Mouse (Mus musculus) midbrain, postnatal 0 days (tissue): ENCODE results near the gene Gna11. TPM values are rescaled to one million over a fixed set of nuclear protein-coding genes. Genes with fewer than 3 reads are reported as not detected.

Experiments
- ATAC-seq: fragments of 200-750 bp; cut with Nextera tagmentation; 2 replicates; pipeline ENCODE4 v1.8.0; 2017; ENCODE audit warnings: moderate number of reproducible peaks, mild to moderate bottlenecking, moderate TSS enrichment, moderate library complexity; ENCODE audit not compliant: low FRiP score
- DNase-seq: peaks from one replicate; pipeline ENCODE4 v3.0.0-alpha.2; 2015; ENCODE audit warnings: low spot score
- H3K27ac ChIP-seq: fragments of 300-500 bp; sonication (generic); 2 replicates; pipeline ENCODE4 v1.5.1; 2014; ENCODE audit warnings: low read depth, mild to moderate bottlenecking, low read length, mixed read lengths
- H3K27me3 ChIP-seq: fragments of 300-500 bp; sonication (generic); 2 replicates; pipeline ENCODE4 v1.6.1; 2014; ENCODE audit warnings: low read length, control low read depth, mixed read lengths; ENCODE audit not compliant: insufficient read depth
- H3K36me3 ChIP-seq: fragments of 300-500 bp; sonication (generic); 2 replicates; pipeline ENCODE4 v1.6.1; 2014; ENCODE audit warnings: low read length, control low read depth, mixed read lengths; ENCODE audit not compliant: insufficient read depth
- H3K4me1 ChIP-seq: fragments of 300-500 bp; sonication (generic); 2 replicates; pipeline ENCODE4 v1.6.1; 2014; ENCODE audit warnings: mild to moderate bottlenecking, control low read depth, antibody characterized with exemption, low read length, mixed read lengths; ENCODE audit not compliant: insufficient read depth
- H3K4me2 ChIP-seq: fragments of 300-500 bp; sonication (generic); 2 replicates; pipeline ENCODE4 v1.6.1; 2014; ENCODE audit warnings: low read depth, mild to moderate bottlenecking, low read length, mixed read lengths; ENCODE audit not compliant: poor library complexity, severe bottlenecking
- H3K4me3 ChIP-seq: fragments of 300-500 bp; sonication (generic); 2 replicates; pipeline ENCODE4 v1.5.1; 2014; ENCODE audit warnings: low read depth, mild to moderate bottlenecking, low read length, moderate library complexity
- H3K9ac ChIP-seq: fragments of 300-500 bp; sonication (generic); replicated peaks from 2 replicates; pipeline ENCODE4 v1.6.1; 2014; ENCODE audit warnings: mild to moderate bottlenecking, low read length, moderate library complexity, mixed read lengths; ENCODE audit not compliant: poor library complexity, severe bottlenecking
- H3K9me3 ChIP-seq: fragments of 300-500 bp; sonication (generic); 2 replicates; pipeline ENCODE4 v1.6.1; 2016; ENCODE audit warnings: low read length, control low read depth
- CTCF ChIP-seq: IDR thresholded peaks from 2 replicates; pipeline ENCODE4 v1.5.1; 2016; ENCODE audit warnings: antibody characterized with exemption, mild to moderate bottlenecking
- WGBS: fragments of 180-500 bp; shearing (Covaris S2); extraction: QIAGEN DNeasy Blood & Tissue Kit; methylation state at CpG from one replicate; pipeline ENCODE4 v1.1.7; 2014; 5-methylcytosine and 5-hydroxymethylcytosine counted together
- polyA plus RNA-seq: library from polyadenylated mRNA; unstranded; fragments of >200 nt; fragmentation: Nextera tagmentation; extraction: Ambion mirVana; gene quantifications from 2 replicates; pipeline ENCODE4 v1.2.1, GENCODE M21; 2015
- total RNA-seq: library from RNA; depleted of rRNA; stranded (reverse); fragments of >200 nt; gene quantifications from 2 replicates; pipeline ENCODE4 v1.2.3, GENCODE M21; 2014

The Gna11 gene
- total and polyA plus RNA-seq, 2 experiments from 2014 or later = 108 to 130 TPM

DNA sequence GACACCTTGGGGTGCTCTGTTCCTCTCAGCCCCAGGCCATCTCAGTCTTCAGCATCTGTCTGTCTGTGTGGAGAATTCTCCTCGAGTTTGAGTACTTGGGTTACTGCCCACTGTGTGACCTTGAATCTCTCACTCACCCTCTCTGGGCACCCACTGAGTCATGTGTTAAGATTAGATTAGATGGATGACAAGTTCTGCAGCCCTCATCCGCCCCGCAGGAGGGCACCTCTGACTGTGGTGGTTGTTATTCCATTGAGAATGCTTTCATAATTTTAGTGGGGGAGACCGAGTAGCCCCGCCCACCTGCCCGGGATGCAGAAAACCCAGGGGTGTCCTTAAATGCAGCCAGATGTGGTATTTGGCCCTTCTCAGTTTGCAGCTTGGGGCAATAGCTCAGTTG is 18.5 kb upstream of the Gna11 start:
- ATAC-seq (no peak), DNase-seq (no peak)
- no peak overlapping the region for H3K4me2 ChIP-seq
- H3K4me1 ChIP-seq = peaks cover 6% of the 10 kb centered on the region; the same call in 1 of the 2 replicates
- no peak overlapping the region for H3K9ac ChIP-seq
- H3K4me3 ChIP-seq = no peak overlapping the region
- H3K27me3 ChIP-seq = 0 out of 2 replicates have a peak, but pooled peaks cover 3% of the 10 kb centered on the region
- H3K27ac ChIP-seq = no peak overlapping the region
- H3K9me3 ChIP-seq = no peaks in the 10 kb centered on the region
- no peak for TF ChIP-seq CTCF
- 60% methylated on average over 6 of the region's 6 CpGs for WGBS
- peaks cover 27% of the 10 kb centered on the region for H3K36me3 ChIP-seq

DNA sequence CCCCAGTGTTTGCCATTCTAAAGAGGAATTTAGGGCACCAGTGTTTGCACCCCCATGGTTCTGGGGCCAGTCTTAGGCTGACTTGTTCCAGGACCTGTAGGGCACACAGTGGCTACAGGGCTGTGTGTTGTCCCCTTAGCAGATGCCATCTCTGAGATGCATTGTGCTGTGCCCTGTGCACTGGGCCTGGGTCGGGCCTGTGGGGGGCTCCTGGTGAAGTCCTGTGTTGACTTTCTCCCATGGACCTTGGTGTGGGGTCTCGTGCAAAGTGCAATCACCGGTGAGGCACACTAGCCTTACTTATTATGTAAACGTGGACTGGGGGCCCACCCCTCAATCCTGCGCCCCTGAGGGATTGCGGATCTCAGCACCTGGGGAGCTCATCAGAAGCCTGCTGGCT is 17.4 kb upstream of the Gna11 start:
- Histone ChIP-seq H3K36me3 (peaks cover 27% of the 10 kb centered on the region), H3K9me3 (no peaks in the 10 kb centered on the region), H3K4me3 (no peak overlapping the region), H3K4me2 (no peak overlapping the region), H3K4me1 (peaks cover 6% of the 10 kb centered on the region; the same call in 1 of the 2 replicates), H3K9ac (no peak overlapping the region), H3K27me3 (0 out of 2 replicates have a peak, but pooled peaks cover 3% of the 10 kb centered on the region), H3K27ac (no peak overlapping the region)
- 75% methylated on average over 6 of the region's 6 CpGs for WGBS
- DNase-seq (no peak), ATAC-seq (no peak)
- TF ChIP-seq CTCF = no peak

- H3K27me3 ChIP-seq = no peaks in the 10 kb centered on the region
- ATAC-seq (peak; percentile 3; the same call in 1 of the 2 replicates), DNase-seq (no peak)
- no peaks in the 10 kb centered on the region for H3K9me3 ChIP-seq
- no peak for TF ChIP-seq CTCF
- peak overlapping the region; percentile 94 for H3K9ac ChIP-seq
- peak overlapping the region; percentile 75 for H3K4me3 ChIP-seq
- H3K4me1 ChIP-seq = peaks cover 6% of the 10 kb centered on the region; the same call in 1 of the 2 replicates
- H3K36me3 ChIP-seq = peaks cover 16% of the 10 kb centered on the region
- H3K27ac ChIP-seq = peak overlapping the region; percentile 83; the same call in 1 of the 2 replicates
- WGBS = 35% methylated on average over 16 of the region's 16 CpGs
- peak overlapping the region; percentile 95 for H3K4me2 ChIP-seq
Observed at GRCm38 (mm10) chr10:81560719-81561459, 15.9 kb upstream of the Gna11 start.

DNA sequence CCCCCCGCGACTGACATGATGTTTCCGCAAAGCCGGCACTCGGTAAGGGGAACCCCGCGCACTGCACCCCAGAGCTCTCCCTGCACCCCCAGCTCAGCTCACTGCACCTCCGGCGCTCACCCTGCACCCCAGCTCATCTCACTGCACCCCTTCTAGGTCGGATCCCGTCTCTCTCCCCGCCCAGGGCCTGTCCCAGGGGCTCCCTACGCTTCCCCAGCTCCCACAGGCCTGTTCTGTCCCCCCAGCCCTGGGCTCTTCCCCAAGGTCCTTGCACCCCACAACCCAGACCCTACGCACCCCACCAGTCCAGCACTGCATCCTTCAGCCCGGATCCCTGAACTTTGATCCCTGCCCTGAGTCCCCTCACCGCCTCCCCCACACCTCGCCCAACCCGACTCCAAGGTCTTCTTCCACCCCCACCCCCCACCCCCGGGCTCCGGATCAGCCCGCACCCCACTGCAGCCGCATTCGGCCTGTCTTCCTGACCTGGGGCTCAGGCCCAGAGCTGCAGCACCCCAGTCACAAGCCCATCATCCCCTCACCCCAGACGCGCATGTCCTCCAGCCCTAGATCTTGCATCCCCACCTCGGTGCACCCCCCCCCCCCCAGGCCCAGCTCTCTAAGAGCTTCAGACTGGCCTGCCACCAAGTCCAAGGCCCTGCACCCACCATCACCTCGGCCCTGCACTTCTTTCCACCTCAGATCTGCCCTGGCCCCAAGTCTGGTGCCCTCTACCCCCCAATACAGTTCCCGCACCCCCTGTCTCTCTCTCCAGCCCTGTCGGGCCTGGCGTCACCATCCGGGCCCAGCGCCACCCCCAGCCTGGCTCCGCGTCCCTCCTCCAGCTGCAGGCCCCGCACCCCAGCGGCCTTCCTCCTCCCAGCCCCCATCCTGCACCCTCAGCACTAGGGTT is 14.9 kb upstream of the Gna11 start:
- WGBS = under 1% methylated on average over 29 of the region's 36 CpGs
- H3K4me3 ChIP-seq = peak overlapping the region; percentile 75
- peaks cover 6% of the 10 kb centered on the region; the same call in 1 of the 2 replicates for H3K4me1 ChIP-seq
- DNase-seq (peak; percentile 37), ATAC-seq (peak; percentile 32)
- H3K27ac ChIP-seq = peak overlapping the region; percentile 83
- peak overlapping the region; percentile 94 for H3K9ac ChIP-seq
- TF ChIP-seq CTCF = no peak; the same call in 1 of the 2 replicates
- H3K27me3 ChIP-seq = no peaks in the 10 kb centered on the region
- H3K4me2 ChIP-seq = peak overlapping the region; percentile 95
- peaks cover 7% of the 10 kb centered on the region; the same call in 1 of the 2 replicates for H3K36me3 ChIP-seq
- H3K9me3 ChIP-seq = no peaks in the 10 kb centered on the region

DNA sequence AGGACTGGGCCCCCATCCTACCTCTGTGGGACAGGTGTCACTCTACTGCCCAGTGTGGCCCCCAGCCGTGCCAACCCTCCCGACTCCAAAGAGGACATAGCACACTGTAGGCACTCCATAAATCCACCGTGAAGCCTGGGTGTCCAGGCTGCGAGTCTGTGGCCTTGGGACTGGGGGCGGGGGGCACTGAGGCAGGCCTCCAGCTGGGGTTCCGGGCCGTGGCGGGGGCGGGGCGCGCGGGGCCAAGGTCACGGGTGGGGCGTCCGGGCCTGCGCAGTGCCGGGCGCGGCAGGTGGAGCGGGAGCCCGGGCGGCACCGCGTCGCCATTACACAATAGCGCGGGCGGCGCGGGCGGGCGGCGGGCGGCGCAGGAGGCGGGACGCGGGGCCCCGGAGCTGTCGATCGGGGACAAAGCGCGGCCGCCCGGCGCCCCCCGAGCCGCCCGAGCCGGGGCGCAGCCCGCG is 14.2 kb upstream of the Gna11 start, which contains the start of gene Aes:
TSS of gene Aes (plus strand) at position 326 of the 464 bp plus-strand sequence.
- WGBS = 0% methylated on average over 17 of the region's 53 CpGs
- H3K27ac ChIP-seq = peak within 1 kb of the TSS; percentile 83
- H3K4me3 ChIP-seq = peak within 1 kb of the TSS; percentile 75
- H3K4me2 ChIP-seq = peak within 1 kb of the TSS; percentile 95
- no peak for TF ChIP-seq CTCF
- DNase-seq (peak; percentile 55), ATAC-seq (peak; percentile 52)
- H3K27me3 ChIP-seq = no peaks in the 10 kb centered on the region
- peaks cover under 1% of the 10 kb centered on the region; the same call in 1 of the 2 replicates for H3K36me3 ChIP-seq
- H3K9me3 ChIP-seq = no peaks in the 10 kb centered on the region
- H3K9ac ChIP-seq = peak within 1 kb of the TSS; percentile 94
- peaks cover 6% of the 10 kb centered on the region; the same call in 1 of the 2 replicates for H3K4me1 ChIP-seq
